Mouse (Mus musculus) E14TG2a.4 (cell line): ENCODE measurements around the gene Zfp277.

Source experiments
- CTCF ChIP-seq: conservative IDR thresholded peaks from 2 replicates; pipeline ENCODE4 v1.5.1; 2014; ENCODE audit warnings: low read length
- NANOG ChIP-seq: IDR thresholded peaks from 2 replicates; pipeline ENCODE4 v1.6.1; 2014; ENCODE audit warnings: borderline replicate concordance, low read length, mixed read lengths
- POU5F1 ChIP-seq: IDR thresholded peaks from 2 replicates; pipeline ENCODE4 v1.6.1; 2014; ENCODE audit warnings: low read length, borderline replicate concordance

DNA sequence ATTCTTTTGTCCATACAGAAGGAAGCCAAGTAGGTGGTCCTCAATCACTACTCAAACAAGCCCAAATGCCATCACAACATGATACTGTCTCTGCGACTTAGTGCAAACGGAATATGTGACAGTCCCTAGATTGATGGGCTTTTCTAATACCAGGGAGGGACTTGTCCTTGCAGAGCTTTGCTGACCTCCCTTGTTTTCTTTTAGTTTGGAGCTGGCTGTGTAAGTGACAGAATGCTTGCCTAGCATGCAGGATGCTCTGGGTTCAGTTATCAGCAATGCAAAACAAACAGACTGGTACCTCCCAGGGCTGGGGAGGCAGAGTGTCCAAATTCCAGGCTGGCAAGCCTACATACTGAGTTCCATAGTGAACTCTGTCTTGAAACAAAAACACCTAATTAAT, 7.7 kb downstream of the Zfp277 start:
- TF ChIP-seq CTCF: no peak
- TF ChIP-seq POU5F1: no peak
- TF ChIP-seq NANOG: no peak
